Mouse (Mus musculus) heart, embryonic 15.5 days (tissue): ENCODE results near the gene Hoxb6. TPM values are rescaled to one million over a fixed set of nuclear protein-coding genes. Genes with fewer than 3 reads are reported as not detected.

ENCODE experiments used
- ATAC-seq: fragments of 200-750 bp; cut with Nextera tagmentation; replicated peaks from 2 replicates; pipeline ENCODE4 v1.8.0; 2017; ENCODE audit warnings: low read depth, moderate TSS enrichment; ENCODE audit not compliant: insufficient number of reproducible peaks, insufficient read depth, low FRiP score
- H3K27ac ChIP-seq: fragments of 300-500 bp; sonication (generic); 2 replicates; pipeline ENCODE4 v1.5.1; 2015; ENCODE audit warnings: mild to moderate bottlenecking, inconsistent platforms
- H3K27me3 ChIP-seq: fragments of 300-500 bp; sonication (generic); 2 replicates; pipeline ENCODE4 v1.6.1; 2015; ENCODE audit warnings: inconsistent platforms
- H3K36me3 ChIP-seq: fragments of 300-500 bp; sonication (generic); 2 replicates; pipeline ENCODE4 v1.6.1; 2015; ENCODE audit warnings: mild to moderate bottlenecking, inconsistent platforms
- H3K4me1 ChIP-seq: fragments of 300-500 bp; sonication (generic); replicated peaks from 2 replicates; pipeline ENCODE4 v1.6.1; 2015; ENCODE audit warnings: inconsistent platforms
- H3K4me2 ChIP-seq: fragments of 300-500 bp; sonication (generic); 2 replicates; pipeline ENCODE4 v1.6.1; 2015; ENCODE audit warnings: inconsistent platforms, mild to moderate bottlenecking, moderate library complexity
- H3K4me3 ChIP-seq: fragments of 300-500 bp; sonication (generic); 2 replicates; pipeline ENCODE4 v1.5.1; 2015; ENCODE audit warnings: mild to moderate bottlenecking, inconsistent platforms
- H3K9ac ChIP-seq: fragments of 300-500 bp; sonication (generic); 2 replicates; pipeline ENCODE4 v1.6.1; 2015; ENCODE audit warnings: mild to moderate bottlenecking, inconsistent platforms
- H3K9me3 ChIP-seq: fragments of 300-500 bp; sonication (generic); replicated peaks from 2 replicates; pipeline ENCODE4 v1.6.1; 2016; ENCODE audit warnings: inconsistent platforms
- WGBS: fragments of 180-500 bp; shearing (Covaris S2); methylation state at CpG from one replicate; pipeline ENCODE4 v1.1.7; 2015; ENCODE audit warnings: mixed read lengths; 5-methylcytosine and 5-hydroxymethylcytosine counted together
- polyA plus RNA-seq: library from polyadenylated mRNA; unstranded; fragments of >200 nt; fragmentation: Nextera tagmentation; extraction: Ambion mirVana; gene quantifications from 2 replicates; pipeline ENCODE4 v1.2.1, GENCODE M21; 2015

Hoxb6 gene
- polyA plus RNA-seq, 1 experiment from 2014 or later: 0.49 TPM

DNA sequence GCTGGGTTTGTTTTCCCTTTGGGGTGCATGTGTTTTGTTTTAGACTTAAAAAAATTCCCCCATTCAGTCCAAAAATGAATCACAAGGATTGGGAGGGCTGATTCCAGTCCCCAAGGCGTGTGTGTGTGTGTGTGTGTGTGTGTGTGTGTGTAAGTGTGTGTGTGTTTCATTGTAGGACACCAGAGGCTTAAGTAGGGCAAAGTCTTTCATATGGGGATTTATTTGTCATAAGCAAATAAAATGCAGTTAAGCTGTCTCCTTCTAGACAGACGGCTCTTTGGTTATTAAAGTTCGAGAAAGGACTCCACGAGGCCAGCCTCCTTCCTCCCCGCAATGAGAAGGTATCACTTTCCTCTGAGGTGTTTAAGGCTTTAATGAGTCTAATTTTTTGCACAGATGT, 29.6 kb downstream of the Hoxb6 start:
- no peak for ATAC-seq
- Histone ChIP-seq H3K9me3 (no peaks in the 10 kb centered on the region), H3K36me3 (no peaks in the 10 kb centered on the region), H3K27ac (no peak overlapping the region), H3K9ac (no peak overlapping the region), H3K4me1 (peaks cover 15% of the 10 kb centered on the region), H3K4me2 (no peak overlapping the region), H3K4me3 (no peak overlapping the region), H3K27me3 (peaks cover 100% of the 10 kb centered on the region)
- 36% methylated on average over 5 of the region's 5 CpGs for WGBS

GRCm38 (mm10) chr11:96322738-96323137, 30.5 kb downstream of the Hoxb6 start:
- H3K9ac ChIP-seq: no peak overlapping the region
- peaks cover 100% of the 10 kb centered on the region for H3K27me3 ChIP-seq
- peaks cover 15% of the 10 kb centered on the region for H3K4me1 ChIP-seq
- 26% methylated on average over 6 of the region's 6 CpGs for WGBS
- no peak for ATAC-seq
- no peak overlapping the region for H3K4me3 ChIP-seq
- no peaks in the 10 kb centered on the region for H3K9me3 ChIP-seq
- H3K4me2 ChIP-seq: no peak overlapping the region
- H3K36me3 ChIP-seq: no peaks in the 10 kb centered on the region
- H3K27ac ChIP-seq: no peak overlapping the region

DNA sequence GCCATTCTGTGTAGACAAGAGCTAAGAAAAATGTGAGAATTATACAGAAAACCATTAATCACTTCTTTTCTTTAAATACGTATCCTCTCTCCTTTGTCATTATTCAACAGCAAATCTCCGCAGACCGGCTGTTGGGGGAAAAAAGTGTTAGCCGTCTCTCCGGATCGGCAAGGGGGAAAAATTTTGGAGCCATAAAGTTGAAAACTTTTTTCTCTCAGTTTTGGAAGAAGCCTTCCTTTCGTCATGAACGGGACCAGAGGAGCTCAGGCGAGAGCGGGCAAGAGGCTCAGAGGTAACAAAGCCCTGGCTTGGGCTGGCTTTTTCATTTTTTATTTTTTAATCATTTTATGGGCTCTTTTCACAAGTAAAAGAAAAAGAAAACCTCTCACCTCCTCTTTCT, 30.9 kb downstream of the Hoxb6 start, which contains the start of gene Hoxb3:
Gene Hoxb3, plus strand, starts transcription at position 173 of the 400 bp plus-strand sequence.
- no peak for ATAC-seq
- peak within 1 kb of the TSS; percentile 2; the same call in 1 of the 2 replicates for H3K4me3 ChIP-seq
- H3K4me2 ChIP-seq: peak within 1 kb of the TSS; percentile 14; the same call in 1 of the 2 replicates
- H3K27ac ChIP-seq: peak within 1 kb of the TSS; percentile 4; the same call in 1 of the 2 replicates
- H3K9ac ChIP-seq: no peak within 1 kb of the TSS
- peaks cover 100% of the 10 kb centered on the region for H3K27me3 ChIP-seq
- H3K36me3 ChIP-seq: no peaks in the 10 kb centered on the region
- peaks cover 13% of the 10 kb centered on the region for H3K4me1 ChIP-seq
- WGBS: 28% methylated on average over 10 of the region's 10 CpGs
- H3K9me3 ChIP-seq: no peaks in the 10 kb centered on the region

DNA sequence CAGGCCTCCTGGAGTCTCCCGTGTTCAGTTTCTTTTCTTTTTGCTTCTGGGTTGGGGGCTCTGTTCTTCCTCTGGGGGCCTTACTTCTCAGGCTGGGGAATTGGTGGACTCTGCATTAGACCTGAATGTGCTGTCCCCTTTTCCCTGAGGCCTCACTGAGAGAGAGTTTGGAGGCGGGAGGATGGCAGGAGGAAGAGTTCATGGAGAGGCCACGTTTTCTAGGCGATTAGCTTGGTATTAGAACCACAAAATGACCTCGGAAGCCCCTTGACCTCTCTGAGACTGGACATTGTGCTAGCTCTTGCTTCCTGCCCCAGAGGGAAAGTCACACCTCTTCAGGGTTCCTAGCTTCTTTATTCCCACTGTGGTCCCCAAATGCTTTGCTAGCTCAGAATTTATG, 31.8 kb downstream of the Hoxb6 start:
- H3K9me3 ChIP-seq: no peaks in the 10 kb centered on the region
- peak overlapping the region; percentile 14; the same call in 1 of the 2 replicates for H3K4me2 ChIP-seq
- no peak for ATAC-seq
- peaks cover 7% of the 10 kb centered on the region for H3K4me1 ChIP-seq
- peak overlapping the region; percentile 2; the same call in 1 of the 2 replicates for H3K4me3 ChIP-seq
- no peak overlapping the region for H3K9ac ChIP-seq
- peak overlapping the region; percentile 4; the same call in 1 of the 2 replicates for H3K27ac ChIP-seq
- 19% methylated on average over 5 of the region's 5 CpGs for WGBS
- peaks cover 100% of the 10 kb centered on the region for H3K27me3 ChIP-seq
- H3K36me3 ChIP-seq: no peaks in the 10 kb centered on the region

DNA sequence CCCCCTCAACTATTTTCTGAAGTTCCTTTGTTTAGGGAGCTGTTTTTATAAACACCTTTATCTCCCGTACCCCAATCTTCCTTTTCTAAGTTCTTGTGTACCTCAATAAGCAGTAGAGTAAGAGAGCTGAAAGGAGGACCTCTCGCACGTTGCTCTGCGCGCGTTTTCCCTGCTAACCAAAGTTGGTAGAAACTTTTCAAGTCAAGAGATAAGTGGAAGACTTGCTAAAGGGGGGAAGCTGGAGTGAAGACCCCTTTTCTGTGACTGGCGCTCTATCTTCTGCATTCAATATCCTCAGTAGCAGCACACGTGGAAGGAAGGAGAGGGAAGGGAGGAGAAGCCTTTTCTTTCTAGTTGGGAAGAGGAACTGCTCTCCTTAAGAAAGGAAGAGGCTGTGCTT, 32.7 kb downstream of the Hoxb6 start:
- no peak overlapping the region; the same call in 1 of the 2 replicates for H3K4me3 ChIP-seq
- WGBS: 23% methylated on average over 8 of the region's 8 CpGs
- no peaks in the 10 kb centered on the region for H3K36me3 ChIP-seq
- H3K9ac ChIP-seq: no peak overlapping the region
- no peaks in the 10 kb centered on the region for H3K9me3 ChIP-seq
- peaks cover 4% of the 10 kb centered on the region; the same call in 1 of the 2 replicates for H3K4me1 ChIP-seq
- H3K27ac ChIP-seq: no peak overlapping the region; the same call in 1 of the 2 replicates
- H3K4me2 ChIP-seq: no peak overlapping the region
- ATAC-seq: no peak
- H3K27me3 ChIP-seq: peaks cover 100% of the 10 kb centered on the region

GRCm38 (mm10) chr11:96325747-96326212, 33.5 kb downstream of the Hoxb6 start:
- no peak for ATAC-seq
- Histone ChIP-seq H3K27ac (no peak overlapping the region; the same call in 1 of the 2 replicates), H3K9ac (no peak overlapping the region), H3K9me3 (no peaks in the 10 kb centered on the region), H3K36me3 (no peaks in the 10 kb centered on the region), H3K4me3 (no peak overlapping the region; the same call in 1 of the 2 replicates), H3K4me2 (peak overlapping the region; percentile 3; the same call in 1 of the 2 replicates), H3K27me3 (peaks cover 100% of the 10 kb centered on the region), H3K4me1 (0 out of 2 replicates have a peak, but pooled peaks cover 2% of the 10 kb centered on the region)
- 17% methylated on average over 22 of the region's 22 CpGs for WGBS

GRCm38 (mm10) chr11:96326705-96327104, 34.4 kb downstream of the Hoxb6 start:
- no peaks in the 10 kb centered on the region for H3K9me3 ChIP-seq
- ATAC-seq: no peak
- 15% methylated on average over 12 of the region's 12 CpGs for WGBS
- H3K27me3 ChIP-seq: peaks cover 100% of the 10 kb centered on the region
- no peaks in the 10 kb centered on the region for H3K36me3 ChIP-seq
- H3K27ac ChIP-seq: no peak overlapping the region
- H3K4me1 ChIP-seq: 0 out of 2 replicates have a peak, but pooled peaks cover 2% of the 10 kb centered on the region
- no peak overlapping the region; the same call in 1 of the 2 replicates for H3K4me3 ChIP-seq
- H3K4me2 ChIP-seq: peak overlapping the region; percentile 11; the same call in 1 of the 2 replicates
- no peak overlapping the region for H3K9ac ChIP-seq

- ATAC-seq: no peak
- no peak overlapping the region for H3K9ac ChIP-seq
- 20% methylated on average over 7 of the region's 7 CpGs for WGBS
- H3K4me1 ChIP-seq: peaks cover 2% of the 10 kb centered on the region; the same call in 1 of the 2 replicates
- H3K27me3 ChIP-seq: peaks cover 100% of the 10 kb centered on the region
- H3K4me2 ChIP-seq: no peak overlapping the region
- H3K9me3 ChIP-seq: no peaks in the 10 kb centered on the region
- no peak overlapping the region for H3K4me3 ChIP-seq
- no peak overlapping the region for H3K27ac ChIP-seq
- no peaks in the 10 kb centered on the region for H3K36me3 ChIP-seq
These were observed 34.8 kb downstream of the Hoxb6 start for GRCm38 (mm10) chr11:96327122-96327521.

GRCm38 (mm10) chr11:96327750-96328149, 35.5 kb downstream of the Hoxb6 start:
- no peak overlapping the region for H3K4me3 ChIP-seq
- no peaks in the 10 kb centered on the region for H3K36me3 ChIP-seq
- no peak overlapping the region for H3K9ac ChIP-seq
- H3K4me1 ChIP-seq: peaks cover 7% of the 10 kb centered on the region; the same call in 1 of the 2 replicates
- ATAC-seq: no peak
- peaks cover 100% of the 10 kb centered on the region for H3K27me3 ChIP-seq
- no peak overlapping the region for H3K27ac ChIP-seq
- H3K9me3 ChIP-seq: no peaks in the 10 kb centered on the region
- 18% methylated on average over 5 of the region's 5 CpGs for WGBS
- no peak overlapping the region for H3K4me2 ChIP-seq

- Histone ChIP-seq H3K27ac (no peak overlapping the region), H3K36me3 (no peaks in the 10 kb centered on the region), H3K9me3 (no peaks in the 10 kb centered on the region), H3K4me2 (no peak overlapping the region), H3K4me1 (peaks cover 8% of the 10 kb centered on the region; the same call in 1 of the 2 replicates), H3K4me3 (no peak overlapping the region), H3K27me3 (peaks cover 100% of the 10 kb centered on the region), H3K9ac (no peak overlapping the region)
- 21% methylated on average over 8 of the region's 8 CpGs for WGBS
- no peak for ATAC-seq
These were observed 36.3 kb downstream of the Hoxb6 start for GRCm38 (mm10) chr11:96328605-96329004.

GRCm38 (mm10) chr11:96332105-96332504, 39.8 kb downstream of the Hoxb6 start:
- Histone ChIP-seq H3K4me3 (peak overlapping the region; percentile 43), H3K36me3 (no peaks in the 10 kb centered on the region), H3K9me3 (no peaks in the 10 kb centered on the region), H3K9ac (no peak overlapping the region), H3K27me3 (peaks cover 100% of the 10 kb centered on the region), H3K4me2 (peak overlapping the region; percentile 52), H3K4me1 (peaks cover 6% of the 10 kb centered on the region; the same call in 1 of the 2 replicates), H3K27ac (peak overlapping the region; percentile 49; the same call in 1 of the 2 replicates)
- no peak for ATAC-seq
- WGBS: 5% methylated on average over 8 of the region's 8 CpGs

GRCm38 (mm10) chr11:96332618-96333032, 40.3 kb downstream of the Hoxb6 start:
- Histone ChIP-seq H3K4me3 (peak overlapping the region; percentile 43), H3K27me3 (peaks cover 100% of the 10 kb centered on the region), H3K9me3 (no peaks in the 10 kb centered on the region), H3K4me2 (peak overlapping the region; percentile 52), H3K4me1 (peaks cover 6% of the 10 kb centered on the region; the same call in 1 of the 2 replicates), H3K36me3 (no peaks in the 10 kb centered on the region), H3K27ac (peak overlapping the region; percentile 58; the same call in 1 of the 2 replicates), H3K9ac (no peak overlapping the region)
- ATAC-seq: no peak
- whole genome bisulfite sequencing: 6% methylated on average over 34 of the region's 35 CpGs
